Mouse (Mus musculus): Measurements from ENCODE around the gene Flt1. TPM values are rescaled to one million over a fixed set of nuclear protein-coding genes. Genes with fewer than 3 reads are reported as not detected.
A peak's percentile ranks its signal among the peaks of the same experiment; 100 is the strongest.

The Flt1 gene
- polyA plus RNA-seq, 1 experiment, result 32.5 TPM

GRCm38 (mm10) chr5:147680711-147681110 lies 45.1 kb downstream of the Flt1 start:
- no peak overlapping the region for H3K4me3 ChIP-seq (replicated peaks; ENCODE audit: extremely low read depth, low read depth, low read length)
- 37% methylated on average over 5 of the region's 5 CpGs for WGBS
- peaks cover 5% of the 10 kb centered on the region for H3K4me1 ChIP-seq (ENCODE audit: control insufficient read depth, insufficient read depth, low read length)
- TF ChIP-seq CTCF (IDR thresholded peaks at IDR 0.05; ENCODE audit: insufficient read depth, low read length), result no peak
- TF ChIP-seq POLR2A (IDR thresholded peaks at IDR 0.05; ENCODE audit: borderline replicate concordance, extremely low read depth, low read depth, low read length), result no peak
- DNase-seq, result no peak

- Histone ChIP-seq H3K4me1 (ENCODE audit: control insufficient read depth, insufficient read depth, low read length) (peaks cover 5% of the 10 kb centered on the region), H3K4me3 (replicated peaks; ENCODE audit: extremely low read depth, low read depth, low read length) (no peak overlapping the region)
- DNase-seq, result no peak
- TF ChIP-seq POLR2A (IDR thresholded peaks at IDR 0.05; ENCODE audit: borderline replicate concordance, extremely low read depth, low read depth, low read length) (no peak), CTCF (IDR thresholded peaks at IDR 0.05; ENCODE audit: insufficient read depth, low read length) (no peak)
- 71% methylated on average over 12 of the region's 12 CpGs for WGBS
Observed at GRCm38 (mm10) chr5:147679316-147679715, 46.5 kb downstream of the Flt1 start.

- TF ChIP-seq CTCF (IDR thresholded peaks at IDR 0.05; ENCODE audit: insufficient read depth, low read length) (no peak), POLR2A (IDR thresholded peaks at IDR 0.05; ENCODE audit: borderline replicate concordance, extremely low read depth, low read depth, low read length) (no peak)
- DNase-seq, result no peak
- Histone ChIP-seq H3K4me3 (replicated peaks; ENCODE audit: extremely low read depth, low read depth, low read length) (no peak overlapping the region), H3K4me1 (ENCODE audit: control insufficient read depth, insufficient read depth, low read length) (peaks cover 6% of the 10 kb centered on the region)
- 74% methylated on average over 5 of the region's 5 CpGs for WGBS
Observed at GRCm38 (mm10) chr5:147675791-147676190, 50.0 kb downstream of the Flt1 start.

GRCm38 (mm10) chr5:147671765-147672424 lies 53.9 kb downstream of the Flt1 start:
- WGBS, result 40% methylated on average over 19 of the region's 19 CpGs
- Histone ChIP-seq H3K4me1 (ENCODE audit: control insufficient read depth, insufficient read depth, low read length) (peaks cover 6% of the 10 kb centered on the region), H3K4me3 (replicated peaks; ENCODE audit: extremely low read depth, low read depth, low read length) (no peak overlapping the region)
- TF ChIP-seq CTCF (IDR thresholded peaks at IDR 0.05; ENCODE audit: insufficient read depth, low read length) (no peak), POLR2A (IDR thresholded peaks at IDR 0.05; ENCODE audit: borderline replicate concordance, extremely low read depth, low read depth, low read length) (no peak)
- no peak for DNase-seq

GRCm38 (mm10) chr5:147668637-147669344 lies 57.0 kb downstream of the Flt1 start:
- WGBS, result 75% methylated on average over 15 of the region's 15 CpGs
- no peak for DNase-seq
- TF ChIP-seq CTCF (IDR thresholded peaks at IDR 0.05; ENCODE audit: insufficient read depth, low read length), result no peak
- no peak for TF ChIP-seq POLR2A (IDR thresholded peaks at IDR 0.05; ENCODE audit: borderline replicate concordance, extremely low read depth, low read depth, low read length)

GRCm38 (mm10) chr5:147665946-147666345 lies 59.9 kb downstream of the Flt1 start:
- Histone ChIP-seq H3K4me1 (ENCODE audit: control insufficient read depth, insufficient read depth, low read length) (peaks cover 1% of the 10 kb centered on the region; the same call in 1 of the 2 replicates), H3K4me3 (replicated peaks; ENCODE audit: extremely low read depth, low read depth, low read length) (no peak overlapping the region)
- DNase-seq, result no peak
- no peak for TF ChIP-seq CTCF (IDR thresholded peaks at IDR 0.05; ENCODE audit: insufficient read depth, low read length)
- WGBS, result 86% methylated on average over 13 of the region's 13 CpGs

More at GRCm38 (mm10) chr5:147668637-147669344, 57.0 kb downstream of the Flt1 start:
- Histone ChIP-seq H3K4me3 (replicated peaks; ENCODE audit: extremely low read depth, low read depth, low read length) (no peak overlapping the region), H3K4me1 (ENCODE audit: control insufficient read depth, insufficient read depth, low read length) (peaks cover 6% of the 10 kb centered on the region)

- no peak for DNase-seq
- TF ChIP-seq CTCF (IDR thresholded peaks at IDR 0.05; ENCODE audit: insufficient read depth, low read length) (no peak), POLR2A (IDR thresholded peaks at IDR 0.05; ENCODE audit: borderline replicate concordance, extremely low read depth, low read depth, low read length) (no peak)
- Histone ChIP-seq H3K4me3 (replicated peaks; ENCODE audit: extremely low read depth, low read depth, low read length) (no peak overlapping the region), H3K4me1 (ENCODE audit: control insufficient read depth, insufficient read depth, low read length) (peaks cover 7% of the 10 kb centered on the region)
- 90% methylated on average over 9 of the region's 9 CpGs for WGBS
Observed at GRCm38 (mm10) chr5:147665381-147665780, 60.4 kb downstream of the Flt1 start.

- TF ChIP-seq CTCF (IDR thresholded peaks at IDR 0.05; ENCODE audit: insufficient read depth, low read length) (no peak), POLR2A (IDR thresholded peaks at IDR 0.05; ENCODE audit: borderline replicate concordance, extremely low read depth, low read depth, low read length) (no peak)
- H3K4me1 ChIP-seq (ENCODE audit: control insufficient read depth, insufficient read depth, low read length), result peaks cover 19% of the 10 kb centered on the region
- DNase-seq, result peak; percentile 23
- H3K4me3 ChIP-seq (replicated peaks; ENCODE audit: extremely low read depth, low read depth, low read length), result no peak overlapping the region
- 45% methylated on average over 7 of the region's 7 CpGs for WGBS
Observed at GRCm38 (mm10) chr5:147659909-147660308, 65.9 kb downstream of the Flt1 start.

GRCm38 (mm10) chr5:147657882-147658855 lies 67.6 kb downstream of the Flt1 start:
- 28% methylated on average over 17 of the region's 17 CpGs for WGBS
- H3K4me1 ChIP-seq (ENCODE audit: control insufficient read depth, insufficient read depth, low read length), result peaks cover 19% of the 10 kb centered on the region
- TF ChIP-seq POLR2A (IDR thresholded peaks at IDR 0.05; ENCODE audit: borderline replicate concordance, extremely low read depth, low read depth, low read length) (no peak), CTCF (IDR thresholded peaks at IDR 0.05; ENCODE audit: insufficient read depth, low read length) (no peak)
- DNase-seq, result peak; percentile 40
- H3K4me3 ChIP-seq (replicated peaks; ENCODE audit: extremely low read depth, low read depth, low read length), result no peak overlapping the region

Data from lung, adult 2 months (tissue).